Mouse (Mus musculus) layer of hippocampus, postnatal 14 days (tissue): Measurements from ENCODE around the gene Pip5k1a. TPM values are rescaled to one million over a fixed set of nuclear protein-coding genes. Genes with fewer than 3 reads are reported as not detected.

ENCODE experiments used
- microRNA-seq, 2 experiments: library from miRNA; unstranded; fragments of <30 nt; microRNA quantifications; one replicate each; pipeline ENCODE4 v1.2.0; 2021
- total RNA-seq, 2 experiments: library from RNA; stranded (reverse); gene quantifications; 2 replicates each; pipeline ENCODE4 v1.2.3; 2021

Pip5k1a gene
- total RNA-seq, 2 experiments from 2014 or later, result 46.3 to 51.5 TPM

Small RNAs within 50 kb of the gene (microRNA-seq; reads per million reads assigned to microRNA genes)
- gene Mir8099-1, result 0 reads per million in 2 experiments

Other genes with a start within 250 kb of the Pip5k1a start
- gene Psmb4, start 220.0 kb downstream of the Pip5k1a start, total RNA-seq, result 100 to 1,000 TPM; 271 to 301 TPM
- gene Selenbp1, start 173.9 kb downstream of the Pip5k1a start, total RNA-seq, result 1 to 10 TPM; 7.2 to 7.6 TPM
- 10 to 100 TPM; 19.8 to 23.4 TPM for gene Rfx5, start 152.9 kb downstream of the Pip5k1a start, total RNA-seq
- gene Pi4kb, start 132.2 kb downstream of the Pip5k1a start, total RNA-seq, result 10 to 100 TPM; 52.3 to 54.4 TPM
- gene Zfp687, start 91.5 kb downstream of the Pip5k1a start, total RNA-seq, result 10 to 100 TPM; 26.6 to 28.6 TPM
- 100 to 1,000 TPM; 155 TPM for gene Psmd4, start 64.3 kb downstream of the Pip5k1a start, total RNA-seq
- gene Vps72, start 4.1 kb upstream of the Pip5k1a start, total RNA-seq, result 10 to 100 TPM; 40.8 to 45.3 TPM
- gene Tmod4, start 17.5 kb upstream of the Pip5k1a start, total RNA-seq, result 1 to 10 TPM in 1 of 2 experiments, under 1 TPM in 1; 0.83 to 1.5 TPM
- gene Scnm1, start 27.1 kb upstream of the Pip5k1a start, total RNA-seq, result 10 to 100 TPM; 39.6 to 41.2 TPM
- gene Lysmd1, start 27.2 kb upstream of the Pip5k1a start, total RNA-seq, result 10 to 100 TPM; 22.5 to 22.8 TPM
- gene Tnfaip8l2, start 35.4 kb upstream of the Pip5k1a start, total RNA-seq, result 1 to 10 TPM; 2.3 to 3.0 TPM
- gene Sema6c, start 53.5 kb upstream of the Pip5k1a start, total RNA-seq, result 10 to 100 TPM; 48.6 to 52.6 TPM
- gene Gabpb2, start 111.0 kb upstream of the Pip5k1a start, total RNA-seq, result 10 to 100 TPM; 10.5 to 11.8 TPM
- gene Cdc42se1, start 121.8 kb upstream of the Pip5k1a start, total RNA-seq, result 10 to 100 TPM; 85.9 to 87.3 TPM
- 100 to 1,000 TPM; 496 to 516 TPM for gene Mllt11, start 125.2 kb upstream of the Pip5k1a start, total RNA-seq
- gene Gm128, start 134.7 kb upstream of the Pip5k1a start, total RNA-seq, result not detected
- gene Bnipl, start 144.3 kb upstream of the Pip5k1a start, total RNA-seq, result under 1 TPM in 1 of 2 experiments, not detected in 1; 0.46 TPM
- gene Mindy1, start 174.4 kb upstream of the Pip5k1a start, total RNA-seq, result 10 to 100 TPM; 26.2 to 28.5 TPM
- gene Prune1, start 175.1 kb upstream of the Pip5k1a start, total RNA-seq, result 10 to 100 TPM; 26.8 to 26.9 TPM
- under 1 TPM; 0.51 to 0.95 TPM for gene Anxa9, start 200.2 kb upstream of the Pip5k1a start, total RNA-seq
- 10 to 100 TPM; 60.8 to 62.0 TPM for gene Cers2, start 207.9 kb upstream of the Pip5k1a start, total RNA-seq